In genomic region chr11:31694801-31695200, GRCm38 (mm10) we compare ENCODE assay signal across 8 mouse cellular contexts. TPM values are rescaled to one million over a fixed set of nuclear protein-coding genes. Genes with fewer than 3 reads are reported as not detected.
A peak's percentile ranks its signal among the peaks of the same experiment; 100 is the strongest.
DNase-seq lines count a peak whose midpoint lies in the region; ATAC-seq lines count a peak whose summit lies in the region.

No protein-coding gene starts in this region.

- no peak overlapping the region for H3K4me2 ChIP-seq in midbrain, embryonic 11.5 days
- H3K4me2 ChIP-seq in midbrain, embryonic 12.5 days (replicated peaks): 0 out of 2 replicates have a peak overlapping the region, but pooled peaks have one; percentile 7

- H3K27ac ChIP-seq in midbrain, embryonic 11.5 days (ENCODE audit: low read depth, low read length): no peak overlapping the region
- no peak overlapping the region for H3K27ac ChIP-seq in midbrain, embryonic 10.5 days (replicated peaks)
- H3K27ac ChIP-seq in midbrain, embryonic 12.5 days (replicated peaks): peak overlapping the region; percentile 63

- 76% methylated on average over 4 of the region's 4 CpGs for WGBS in midbrain, embryonic 11.5 days
- WGBS in midbrain, embryonic 10.5 days: 85% methylated on average over 4 of the region's 4 CpGs
- WGBS in midbrain, embryonic 12.5 days: 69% methylated on average over 4 of the region's 4 CpGs

- no peaks in the 10 kb centered on the region for H3K27me3 ChIP-seq in midbrain, embryonic 11.5 days (ENCODE audit: control insufficient read depth, insufficient read depth, low read length)
- no peaks in the 10 kb centered on the region for H3K27me3 ChIP-seq in midbrain, embryonic 10.5 days (ENCODE audit: low read depth, poor library complexity, severe bottlenecking)
- H3K27me3 ChIP-seq in midbrain, embryonic 12.5 days: no peaks in the 10 kb centered on the region

- ATAC-seq in midbrain, embryonic 11.5 days (ENCODE audit: low FRiP score): peak; percentile 70
- peak; percentile 78 for ATAC-seq in midbrain, embryonic 12.5 days (ENCODE audit: low FRiP score, low read depth)

- H3K36me3 ChIP-seq in midbrain, embryonic 11.5 days (ENCODE audit: control insufficient read depth, insufficient read depth, low read length): no peaks in the 10 kb centered on the region
- H3K36me3 ChIP-seq in midbrain, embryonic 10.5 days: no peaks in the 10 kb centered on the region
- H3K36me3 ChIP-seq in midbrain, embryonic 12.5 days: no peaks in the 10 kb centered on the region

- H3K9me3 ChIP-seq in midbrain, embryonic 11.5 days (ENCODE audit: control insufficient read depth, low read length): no peaks in the 10 kb centered on the region
- no peaks in the 10 kb centered on the region for H3K9me3 ChIP-seq in midbrain, embryonic 10.5 days (replicated peaks)
- H3K9me3 ChIP-seq in midbrain, embryonic 12.5 days: no peaks in the 10 kb centered on the region

- H3K4me1 ChIP-seq in midbrain, embryonic 11.5 days (ENCODE audit: control insufficient read depth, insufficient read depth, low read length): no peaks in the 10 kb centered on the region
- H3K4me1 ChIP-seq in midbrain, embryonic 10.5 days: peaks cover 12% of the 10 kb centered on the region
- H3K4me1 ChIP-seq in midbrain, embryonic 12.5 days: peaks cover 7% of the 10 kb centered on the region; the same call in 1 of the 2 replicates

- no peak overlapping the region for H3K4me3 ChIP-seq in midbrain, embryonic 11.5 days (ENCODE audit: low read depth, low read length)
- H3K4me3 ChIP-seq in midbrain, embryonic 10.5 days: no peak overlapping the region
- H3K4me3 ChIP-seq in midbrain, embryonic 12.5 days: no peak overlapping the region

- no peak for DNase-seq in midbrain, embryonic 11.5 days (ENCODE audit: low spot score, missing footprints)
- no peak for DNase-seq in midbrain, embryonic 10.5 days (ENCODE audit: low spot score)
- DNase-seq in layer of hippocampus, adult 11-12 months (ENCODE audit: low spot score): peak; percentile 83
- no peak for DNase-seq in spleen, postnatal 36 days (ENCODE audit: low spot score in 2 of 2)
- no peak for DNase-seq in adrenal gland, postnatal 14 days
- DNase-seq in spleen, postnatal 10 days (ENCODE audit: low spot score in 2 of 2): no peak
- no peak for DNase-seq in adrenal gland, postnatal 4 days (ENCODE audit: low spot score in 2 of 2)

- H3K9ac ChIP-seq in midbrain, embryonic 11.5 days (ENCODE audit: low read length): no peak overlapping the region
- 0 out of 2 replicates have a peak overlapping the region, but pooled peaks have one; percentile 28 for H3K9ac ChIP-seq in midbrain, embryonic 12.5 days (replicated peaks)

RNA-seq across cellular contexts. Expression of gene Bod1, which starts 23.1 kb away (rescaled TPM):
- 148 and 160 TPM in 2 replicates for polyA plus RNA-seq in midbrain, embryonic 11.5 days (2014; fragmentation: Nextera tagmentation; extraction: Ambion mirVana)
- polyA plus RNA-seq in midbrain, embryonic 10.5 days (2016; fragmentation: Nextera tagmentation; extraction: Ambion mirVana): 123 and 133 TPM in 2 replicates
- 162 and 177 TPM in 2 replicates for polyA plus RNA-seq in midbrain, embryonic 12.5 days (2016; fragmentation: Nextera tagmentation; extraction: Ambion mirVana)
- total RNA-seq in adrenal gland, postnatal 14 days (2021): 46.0 and 52.8 TPM in 2 replicates
- total RNA-seq in adrenal gland, postnatal 4 days (2021): 10 to 100 TPM; 68.2 to 70.2 TPM
